Mouse (Mus musculus): Measurements from ENCODE around the gene Mrpl52. TPM values are rescaled to one million over a fixed set of nuclear protein-coding genes. Genes with fewer than 3 reads are reported as not detected.

The Mrpl52 gene
- polyA plus RNA-seq, 2 experiments from 2014 or later: 315 to 319 TPM

DNA sequence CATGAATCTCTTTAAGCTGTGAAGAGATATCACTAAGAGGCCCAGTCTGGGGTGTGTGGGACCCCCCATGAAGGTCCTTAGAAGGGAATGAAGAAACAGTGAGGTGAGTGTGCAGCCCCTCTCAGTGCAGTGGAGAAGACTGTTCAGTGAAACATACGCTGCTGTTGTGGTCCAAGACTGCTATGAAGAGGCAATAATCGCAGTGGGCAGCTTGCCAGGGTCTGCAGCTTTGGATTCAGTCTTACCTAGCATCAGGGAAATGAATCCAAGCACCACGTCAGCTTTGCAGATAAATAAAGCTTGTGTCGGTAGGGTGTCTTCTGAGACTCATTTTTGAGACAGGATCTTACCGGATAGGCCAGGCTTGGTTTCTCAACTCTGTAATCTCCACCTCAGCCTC lies 46.0 kb downstream of the Mrpl52 start:
- ATAC-seq: no peak

DNA sequence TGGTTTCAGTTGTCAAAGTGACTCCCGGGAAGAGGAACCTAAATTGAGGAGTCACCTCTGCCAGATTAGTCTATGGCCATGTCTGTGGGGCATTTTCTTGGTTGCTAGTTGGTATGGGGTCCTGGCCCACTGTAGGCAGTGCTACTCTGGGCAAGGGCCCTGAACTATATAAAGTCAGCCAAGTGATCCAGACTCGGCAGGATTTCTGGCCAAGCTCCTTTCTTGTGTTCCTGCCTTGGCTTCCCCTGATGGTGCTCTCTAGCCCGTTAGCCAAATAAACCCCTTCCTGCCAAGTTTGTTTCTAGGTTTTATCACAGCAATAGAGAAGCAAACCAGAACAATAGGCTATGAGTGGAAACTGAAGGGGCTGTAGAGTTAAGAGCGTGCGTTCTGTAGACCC lies 48.0 kb downstream of the Mrpl52 start:
- no peak for ATAC-seq

DNA sequence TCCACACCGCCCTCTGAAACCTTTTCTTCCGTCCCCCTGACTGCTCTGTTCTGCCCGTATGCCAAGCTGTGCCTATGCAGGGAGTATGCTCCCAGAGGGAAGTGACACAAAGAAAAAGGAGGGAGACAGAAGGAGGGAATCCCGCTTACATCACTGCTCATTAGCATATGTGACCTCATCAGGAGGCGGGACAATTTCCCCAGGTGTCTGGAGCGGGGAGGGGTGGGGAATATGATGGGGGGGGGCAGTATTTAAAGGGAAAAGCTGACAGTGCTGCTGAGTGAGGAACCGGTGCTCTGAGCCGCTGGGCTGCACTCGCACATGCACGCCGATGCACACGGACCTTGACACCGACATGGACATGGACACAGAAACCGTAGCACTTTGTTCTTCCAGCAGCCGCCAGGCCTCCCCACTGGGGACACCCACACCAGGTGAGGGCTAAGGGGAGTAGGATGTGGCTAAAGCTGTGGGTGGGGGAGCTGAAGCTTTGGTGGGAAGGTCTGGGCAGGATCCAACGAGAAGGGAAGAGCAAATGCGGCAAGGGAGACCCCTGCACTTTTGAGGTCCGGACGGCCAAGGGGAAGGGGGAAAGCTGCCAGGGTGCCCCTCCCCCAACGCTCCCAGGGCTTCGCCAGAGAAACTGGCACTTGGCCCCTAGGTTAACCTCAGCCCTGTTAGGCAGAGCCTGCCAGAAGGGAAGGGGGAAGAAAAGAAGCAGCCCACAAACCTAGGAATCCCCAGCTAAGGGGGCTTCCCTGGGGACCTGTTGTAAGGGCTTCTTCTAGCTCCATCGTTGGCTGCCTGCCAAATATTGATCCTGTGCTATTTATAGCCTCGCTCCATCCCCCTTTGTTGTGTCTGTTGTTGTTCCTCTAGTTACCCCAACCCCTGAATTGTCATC lies 49.5 kb downstream of the Mrpl52 start, which contains the start of gene Rem2:
TSS of gene Rem2 (plus strand) at position 160 of the 904 bp plus-strand sequence.
- no peak for ATAC-seq

DNA sequence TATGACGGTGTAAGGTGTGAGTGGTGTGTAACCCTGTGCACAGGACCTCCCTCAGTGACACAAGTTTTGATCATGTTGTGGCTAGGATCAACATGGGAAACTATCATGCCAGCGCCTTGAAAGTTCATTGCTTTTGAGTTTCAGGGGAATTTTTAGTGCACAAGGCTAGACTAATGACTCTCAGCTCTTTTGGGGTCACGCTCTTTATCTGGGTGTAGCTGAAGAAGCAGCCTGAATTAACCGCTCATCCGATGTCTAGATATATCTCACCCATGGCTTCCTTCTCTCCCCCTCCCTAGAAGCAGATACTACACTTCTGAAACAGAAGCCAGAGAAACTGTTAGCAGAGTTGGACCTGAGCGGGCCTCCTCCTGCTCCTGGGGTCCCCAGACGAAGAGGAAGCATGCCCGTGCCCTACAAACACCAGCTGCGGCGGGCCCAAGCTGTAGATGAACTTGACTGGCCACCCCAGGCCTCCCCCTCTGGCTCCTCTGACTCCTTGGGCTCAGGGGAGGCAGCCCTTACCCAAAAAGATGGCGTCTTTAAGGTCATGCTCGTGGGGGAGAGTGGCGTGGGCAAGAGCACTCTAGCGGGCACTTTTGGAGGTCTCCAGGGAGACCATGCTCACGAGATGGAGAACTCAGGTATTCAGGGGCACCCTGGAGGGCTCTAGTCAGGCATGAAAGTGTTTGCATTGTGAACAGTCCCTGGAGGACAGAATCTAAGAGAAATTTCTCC lies 50.6 kb downstream of the Mrpl52 start:
- ATAC-seq: no peak

Other genes starting within 250 kb of the Mrpl52 start
- 100 to 1,000 TPM; 424 to 425 TPM for gene Dad1, start 172.8 kb upstream of the Mrpl52 start, polyA plus RNA-seq (2017; shearing (Covaris generic))
- 10 to 100 TPM; 16.3 to 16.9 TPM for gene Abhd4, start 172.7 kb upstream of the Mrpl52 start, polyA plus RNA-seq (2017; shearing (Covaris generic))
- under 1 TPM in 1 of 2 experiments, not detected in 1; 0.08 TPM for gene Olfr49, start 142.0 kb upstream of the Mrpl52 start, polyA plus RNA-seq (2017; shearing (Covaris generic))
- gene Oxa1l, start 66.1 kb upstream of the Mrpl52 start, polyA plus RNA-seq (2017; shearing (Covaris generic)): 10 to 100 TPM; 51.7 to 82.3 TPM
- 1 to 10 TPM in 1 of 2 experiments, under 1 TPM in 1; 0.54 to 1.1 TPM for gene Slc7a7, start 9.1 kb upstream of the Mrpl52 start, polyA plus RNA-seq (2017; shearing (Covaris generic))
- gene Mmp14, start 4.7 kb downstream of the Mrpl52 start, polyA plus RNA-seq (2017; shearing (Covaris generic)): under 1 TPM; 0.24 to 0.25 TPM
- 10 to 100 TPM; 57.4 to 62.2 TPM for gene Lrp10, start 37.2 kb downstream of the Mrpl52 start, polyA plus RNA-seq (2017; shearing (Covaris generic))
- under 1 TPM; 0.57 TPM for gene Rem2, start 49.2 kb downstream of the Mrpl52 start, polyA plus RNA-seq (2017; shearing (Covaris generic))
- gene Prmt5, start 90.6 kb downstream of the Mrpl52 start, polyA plus RNA-seq (2017; shearing (Covaris generic)): 10 to 100 TPM; 31.4 to 32.9 TPM
- 10 to 100 TPM; 30.2 to 33.5 TPM for gene Haus4, start 127.7 kb downstream of the Mrpl52 start, polyA plus RNA-seq (2017; shearing (Covaris generic))
- gene Ajuba, start 150.6 kb downstream of the Mrpl52 start, polyA plus RNA-seq (2017; shearing (Covaris generic)): under 1 TPM in 1 of 2 experiments, not detected in 1; 0.20 TPM
- gene 4931414P19Rik, start 179.1 kb downstream of the Mrpl52 start, polyA plus RNA-seq (2017; shearing (Covaris generic)): 1 to 10 TPM; 2.3 TPM
- gene Psmb5, start 191.1 kb downstream of the Mrpl52 start, polyA plus RNA-seq (2017; shearing (Covaris generic)): 100 to 1,000 TPM; 178 to 210 TPM
- not detected for gene Psmb11, start 194.5 kb downstream of the Mrpl52 start, polyA plus RNA-seq (2017; shearing (Covaris generic))
- gene Gm17606, start 214.0 kb downstream of the Mrpl52 start, polyA plus RNA-seq (2017; shearing (Covaris generic)): not detected
- gene Cdh24, start 214.5 kb downstream of the Mrpl52 start, polyA plus RNA-seq (2017; shearing (Covaris generic)): under 1 TPM; 0.16 to 0.31 TPM

Measured in activated CD4-positive, CD25-positive, alpha-beta regulatory T cell, adult 4 months (primary cell).